Mouse (Mus musculus): ENCODE measurements at regions not wholly inside any gene's neighbourhood (a gene's known extent, or its start where the extent isn't known, plus 50 kb on each side); places are given as distances from the start of the nearest gene placed in this dataset.

DNA sequence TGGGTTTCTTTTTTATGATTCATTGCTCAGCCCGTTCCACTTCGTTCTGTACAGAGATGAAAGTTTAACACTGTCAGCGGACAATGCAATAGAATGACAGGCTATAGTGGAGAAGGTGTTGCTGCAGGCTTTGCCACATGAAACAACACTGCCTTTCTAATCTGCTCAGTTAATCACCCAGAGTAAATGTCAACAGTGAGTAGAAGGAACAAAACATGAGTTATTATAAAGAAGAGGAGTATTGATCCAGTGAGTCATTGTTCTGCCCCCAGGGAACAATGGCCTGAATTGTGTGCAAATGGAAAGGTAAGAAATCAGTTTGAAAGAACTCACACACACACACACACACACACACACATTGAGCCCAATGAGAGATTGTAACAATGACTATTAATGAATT lies 118.2 kb downstream of the Qrsl1 start:
- no peak for DNase-seq (ENCODE audit: low read depth, low spot score)

- no peak for DNase-seq (ENCODE audit: low read depth, low spot score)
These were observed 110.8 kb downstream of the Qrsl1 start for GRCm38 (mm10) chr10:43790780-43791179.

DNA sequence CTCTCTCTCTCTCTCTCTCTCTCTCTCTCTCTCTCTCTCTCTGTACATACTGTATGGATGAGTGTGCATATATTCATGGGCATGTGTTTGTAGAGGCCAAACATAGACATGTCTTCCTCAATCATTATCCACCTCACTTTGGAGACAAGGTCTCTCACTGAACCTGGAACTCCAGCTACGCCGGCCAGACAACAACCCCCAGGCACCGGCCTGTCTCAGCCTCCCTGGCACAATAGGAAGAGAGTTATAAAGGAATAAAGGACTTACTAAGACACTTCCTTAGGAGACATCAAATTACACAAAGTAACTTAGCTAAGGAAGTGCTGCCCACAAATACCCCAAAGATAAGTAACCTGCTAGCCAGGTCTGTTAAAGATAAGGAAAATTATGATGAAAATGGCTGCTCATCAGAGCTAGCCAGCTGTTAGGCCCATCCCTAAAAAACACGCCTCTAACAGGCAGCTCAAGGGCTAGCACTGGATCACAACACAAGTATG lies 110.0 kb downstream of the Qrsl1 start:
- DNase-seq (ENCODE audit: low read depth, low spot score), result no peak

- no peak for DNase-seq (ENCODE audit: low read depth, low spot score)
These were observed 108.9 kb downstream of the Qrsl1 start for GRCm38 (mm10) chr10:43792618-43793017.

GRCm38 (mm10) chr10:43794587-43794986 lies 107.0 kb downstream of the Qrsl1 start:
- no peak for DNase-seq (ENCODE audit: low read depth, low spot score)

GRCm38 (mm10) chr10:43800077-43800476 lies 101.5 kb downstream of the Qrsl1 start:
- DNase-seq (ENCODE audit: low read depth, low spot score), result no peak

- peak; percentile 92 for DNase-seq (ENCODE audit: low read depth, low spot score)
These were observed 86.3 kb downstream of the Qrsl1 start for GRCm38 (mm10) chr10:43815291-43815690.

GRCm38 (mm10) chr10:43817522-43818198 lies 83.9 kb downstream of the Qrsl1 start:
- DNase-seq (ENCODE audit: low read depth, low spot score), result peak; percentile 80

- no peak for DNase-seq (ENCODE audit: low read depth, low spot score)
These were observed 82.9 kb downstream of the Qrsl1 start for GRCm38 (mm10) chr10:43818623-43819022.

DNA sequence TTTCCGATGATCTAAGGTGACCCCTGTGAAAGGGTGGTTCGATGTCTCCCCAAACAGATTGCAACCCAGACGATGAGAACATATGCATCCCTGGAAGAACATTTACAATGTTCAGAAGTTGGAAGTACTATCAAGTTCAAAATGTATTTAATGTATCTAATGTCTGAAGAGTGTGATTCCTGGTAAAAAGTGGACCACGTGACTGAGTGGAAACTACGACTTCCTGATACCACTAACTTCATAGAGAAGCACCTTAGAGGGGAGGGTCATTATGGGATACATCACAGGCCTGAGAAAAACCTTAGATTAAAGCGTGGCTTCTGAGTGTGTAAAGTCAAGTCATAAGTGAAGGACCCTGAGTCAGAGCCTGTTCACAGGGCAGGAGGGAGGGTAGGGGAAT lies 82.1 kb downstream of the Qrsl1 start:
- DNase-seq (ENCODE audit: low read depth, low spot score), result peak; percentile 54

- peak; percentile 72 for DNase-seq (ENCODE audit: low read depth, low spot score)
These were observed 78.9 kb downstream of the Qrsl1 start for GRCm38 (mm10) chr10:43822615-43823014.

- DNase-seq (ENCODE audit: low read depth, low spot score), result peak; percentile 93
These were observed 77.5 kb downstream of the Qrsl1 start for GRCm38 (mm10) chr10:43824009-43824408.

Measured in A20 (cell line).